In genomic region chr2:72390474-72390873, GRCm38 (mm10) we compare ENCODE assay signal across 10 mouse cellular contexts.
A peak's percentile ranks its signal among the peaks of the same experiment; 100 is the strongest.
DNase-seq lines count a peak whose midpoint lies in the region; ATAC-seq and TF ChIP-seq lines count a peak whose summit lies in the region.
"Had no signal": no experiment of that assay in that cellular context is flagged by ENCODE, and none has a peak within 500 bp of the region (broad histone marks: within the 10 kb centered on the region; RNA-seq: fewer than 3 reads in every experiment).

No protein-coding gene starts in this region.

- peak overlapping the region; percentile 26; the same call in 1 of the 2 replicates for H3K27ac ChIP-seq in stomach, embryonic 16.5 days (ENCODE audit: low read length)
- H3K27ac ChIP-seq in cerebellum, adult 2 months (ENCODE audit: insufficient read depth, low read length) = no peak overlapping the region
- H3K27ac ChIP-seq: hindbrain, embryonic 10.5 days; layer of hippocampus, adult 2 months; liver, embryonic 14.5 days had no signal

- TF ChIP-seq POLR2A in cerebellum, adult 2 months (IDR thresholded peaks at IDR 0.05; ENCODE audit: borderline replicate concordance, insufficient read depth, low read length) = no peak

- no peak for TF ChIP-seq CTCF in cerebellum, adult 2 months (IDR thresholded peaks at IDR 0.05; ENCODE audit: borderline replicate concordance, insufficient read depth, low read depth, low read length)

- DNase-seq in testis, postnatal 10 days (ENCODE audit: low spot score) = peak; percentile 54
- no peak for DNase-seq in testis, postnatal 14 days (ENCODE audit: low spot score)
- peak; percentile 61 to 73 for DNase-seq in heart, adult 18-20 months
- DNase-seq in heart, postnatal 4 days = peak; percentile 65
- DNase-seq in layer of hippocampus, postnatal 36 days = no peak
- no peak for DNase-seq in cerebellum, adult 2 months

- no peak for ATAC-seq in stomach, embryonic 16.5 days (ENCODE audit: insufficient read depth, low FRiP score)

- H3K27me3 ChIP-seq in stomach, embryonic 16.5 days (ENCODE audit: control insufficient read depth, insufficient read depth, low read length) = no peaks in the 10 kb centered on the region
- H3K27me3 ChIP-seq in cerebellum, adult 2 months (ENCODE audit: control insufficient read depth, insufficient read depth, low read length) = no peaks in the 10 kb centered on the region

- H3K9ac ChIP-seq in stomach, embryonic 16.5 days (ENCODE audit: low read length) = no peak overlapping the region
- H3K9ac ChIP-seq: liver, embryonic 14.5 days had no signal

- 46% methylated on average over 6 of the region's 6 CpGs for WGBS in stomach, embryonic 16.5 days
- 85% methylated on average over 6 of the region's 6 CpGs for WGBS in cerebellum, adult 2 months

- peaks cover 13% of the 10 kb centered on the region; the same call in 1 of the 2 replicates for H3K4me1 ChIP-seq in stomach, embryonic 16.5 days (ENCODE audit: control insufficient read depth, insufficient read depth, low read length)
- no peaks in the 10 kb centered on the region; the same call in 1 of the 2 replicates for H3K4me1 ChIP-seq in cerebellum, adult 2 months (ENCODE audit: control insufficient read depth, insufficient read depth, low read length)

- H3K9me3 ChIP-seq in stomach, embryonic 16.5 days (replicated peaks; ENCODE audit: control insufficient read depth, low read length) = no peaks in the 10 kb centered on the region

- H3K36me3 ChIP-seq in stomach, embryonic 16.5 days (ENCODE audit: control insufficient read depth, insufficient read depth, low read length) = peaks cover 6% of the 10 kb centered on the region; the same call in 1 of the 2 replicates

- no peak overlapping the region for H3K4me3 ChIP-seq in stomach, embryonic 16.5 days (replicated peaks; ENCODE audit: low read length)
- no peak overlapping the region for H3K4me3 ChIP-seq in cerebellum, adult 2 months (replicated peaks; ENCODE audit: insufficient read depth, low read depth, low read length)
- H3K4me3 ChIP-seq: hindbrain, embryonic 10.5 days; layer of hippocampus, adult 2 months had no signal

- H3K4me2 ChIP-seq in stomach, embryonic 16.5 days (ENCODE audit: low read depth, low read length) = no peak overlapping the region

Comparison
In these comparisons a context has a peak if more than half of its experiments do, and no peak if none do; other contexts are left out.
1. DNase-seq: peak in testis, postnatal 10 days (single experiment), heart, adult 18-20 months (2 of 2) and heart, postnatal 4 days (single experiment); none in testis, postnatal 14 days (single experiment), layer of hippocampus, postnatal 36 days (0 of 2) and cerebellum, adult 2 months (0 of 2).